ENCODE assay signal across 8 mouse cellular contexts in the genomic region with DNA sequence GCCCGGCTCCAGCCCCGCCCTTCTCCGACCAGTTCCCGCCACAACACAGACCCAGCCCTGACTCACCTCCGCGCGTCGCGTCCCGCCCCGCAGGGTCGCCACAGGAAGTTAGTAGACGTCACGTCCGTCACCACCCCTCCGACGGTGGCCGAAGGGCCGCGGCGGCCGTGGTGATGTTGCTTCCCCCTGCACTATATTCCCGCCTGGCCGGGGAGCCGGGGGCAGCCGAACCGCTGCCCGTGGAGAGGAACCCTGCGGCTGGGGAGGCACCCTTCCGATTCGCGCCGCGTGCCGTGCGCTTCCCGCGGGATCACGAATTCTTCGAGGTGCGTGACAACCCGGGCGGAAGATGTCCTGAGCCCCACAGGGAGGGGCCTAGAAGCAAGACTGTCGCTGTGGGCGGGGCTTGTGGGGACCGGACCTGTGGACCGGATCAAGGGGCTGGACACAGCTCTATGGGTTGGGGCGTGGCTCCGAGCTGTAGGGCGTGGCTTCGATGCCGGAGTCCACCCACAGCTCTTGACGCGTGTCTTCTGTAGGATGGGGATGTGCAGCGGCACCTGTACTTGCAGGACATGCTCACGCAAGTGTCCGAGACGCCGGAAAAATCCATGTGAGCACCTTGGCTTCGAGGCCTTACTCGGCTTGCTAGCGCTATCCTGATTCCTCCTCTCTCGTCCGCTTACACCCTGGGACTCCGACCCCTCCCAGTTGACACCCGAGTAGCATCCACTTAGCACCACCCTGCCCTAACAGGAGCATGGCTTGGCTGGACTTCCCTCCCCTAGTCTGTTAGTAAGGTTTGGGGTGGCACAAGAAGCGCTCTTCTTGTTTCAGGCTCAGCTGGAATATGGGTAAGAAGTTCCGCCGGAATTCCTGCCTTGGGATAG. TPM values are rescaled to one million over a fixed set of nuclear protein-coding genes. Genes with fewer than 3 reads are reported as not detected.
DNase-seq lines count a peak whose midpoint lies in the region; ATAC-seq and TF ChIP-seq lines count a peak whose summit lies in the region.

A gene (plus strand): TSS at position 111 of the 890 bp plus-strand sequence.
A gene (minus strand): TSS at position 389 of the 890 bp plus-strand sequence.

- peak; percentile 59; the same call in 1 of the 2 replicates for TF ChIP-seq POLR2A in bone marrow, adult 2 months (IDR thresholded peaks at IDR 0.05; ENCODE audit: borderline replicate concordance, control insufficient read depth, low read depth, low read length)
- peak; percentile 53; the same call in 1 of the 2 replicates for TF ChIP-seq POLR2A in limb, embryonic 14.5 days (IDR thresholded peaks at IDR 0.05; ENCODE audit: borderline replicate concordance, extremely low read depth, insufficient read depth, insufficient read length)

- peak; percentile 96 for ATAC-seq in embryonic facial prominence, embryonic 15.5 days (ENCODE audit: insufficient number of reproducible peaks, low FRiP score, low TSS enrichment, low read depth)
- peak; percentile 98 for ATAC-seq in limb, embryonic 14.5 days (ENCODE audit: low FRiP score, low read depth)
- peak; percentile 95 for ATAC-seq in midbrain, postnatal 0 days (ENCODE audit: low FRiP score)

- H3K27ac ChIP-seq in bone marrow, adult 2 months (ENCODE audit: control insufficient read depth, insufficient read depth, low read depth, low read length, poor library complexity): peak within 1 kb of the TSS; percentile 81
- peak within 1 kb of the TSS; percentile 94 for H3K27ac ChIP-seq in embryonic facial prominence, embryonic 15.5 days (replicated peaks)
- peak within 1 kb of the TSS; percentile 83 for H3K27ac ChIP-seq in limb, embryonic 14.5 days (replicated peaks; ENCODE audit: low read depth, low read length)
- peak within 1 kb of the TSS; percentile 85 for H3K27ac ChIP-seq in midbrain, postnatal 0 days (ENCODE audit: low read depth, low read length)

- peak within 1 kb of the TSS; percentile 80 for H3K4me3 ChIP-seq in bone marrow, adult 2 months (replicated peaks; ENCODE audit: control insufficient read depth, low read depth, low read length)
- H3K4me3 ChIP-seq in embryonic facial prominence, embryonic 15.5 days (replicated peaks): peak within 1 kb of the TSS; percentile 73
- H3K4me3 ChIP-seq in limb, embryonic 14.5 days (replicated peaks; ENCODE audit: low read length): peak within 1 kb of the TSS; percentile 84
- peak within 1 kb of the TSS; percentile 86 for H3K4me3 ChIP-seq in midbrain, postnatal 0 days (ENCODE audit: low read depth, low read length)

- peaks cover 42% of the 10 kb centered on the region for H3K36me3 ChIP-seq in embryonic facial prominence, embryonic 15.5 days
- peaks cover 35% of the 10 kb centered on the region for H3K36me3 ChIP-seq in limb, embryonic 14.5 days (ENCODE audit: control insufficient read depth, insufficient read depth, low read length)
- peaks cover 26% of the 10 kb centered on the region for H3K36me3 ChIP-seq in midbrain, postnatal 0 days (ENCODE audit: insufficient read depth, low read length)

- no peaks in the 10 kb centered on the region for H3K9me3 ChIP-seq in embryonic facial prominence, embryonic 15.5 days (replicated peaks)
- no peaks in the 10 kb centered on the region for H3K9me3 ChIP-seq in limb, embryonic 14.5 days (ENCODE audit: control insufficient read depth, low read length)
- H3K9me3 ChIP-seq in midbrain, postnatal 0 days (ENCODE audit: low read length): no peaks in the 10 kb centered on the region

- peak within 1 kb of the TSS; percentile 89 for H3K9ac ChIP-seq in embryonic facial prominence, embryonic 15.5 days
- H3K9ac ChIP-seq in limb, embryonic 14.5 days (ENCODE audit: low read depth, low read length, severe bottlenecking): peak within 1 kb of the TSS; percentile 89
- H3K9ac ChIP-seq in midbrain, postnatal 0 days (replicated peaks; ENCODE audit: low read length, poor library complexity, severe bottlenecking): peak within 1 kb of the TSS; percentile 87

- peak within 1 kb of the TSS; percentile 88 for H3K4me2 ChIP-seq in embryonic facial prominence, embryonic 15.5 days (replicated peaks)
- H3K4me2 ChIP-seq in limb, embryonic 14.5 days (replicated peaks; ENCODE audit: low read depth, low read length, severe bottlenecking): peak within 1 kb of the TSS; percentile 62
- H3K4me2 ChIP-seq in midbrain, postnatal 0 days (ENCODE audit: low read depth, low read length, poor library complexity, severe bottlenecking): peak within 1 kb of the TSS; percentile 73

- TF ChIP-seq CTCF in bone marrow, adult 2 months (IDR thresholded peaks at IDR 0.05; ENCODE audit: control insufficient read depth, insufficient read depth, low read length): no peak
- TF ChIP-seq CTCF in midbrain, postnatal 0 days (IDR thresholded peaks at IDR 0.05): no peak

- H3K27me3 ChIP-seq in embryonic facial prominence, embryonic 15.5 days: no peaks in the 10 kb centered on the region
- H3K27me3 ChIP-seq in limb, embryonic 14.5 days (ENCODE audit: control insufficient read depth, insufficient read depth, low read length): no peaks in the 10 kb centered on the region
- no peaks in the 10 kb centered on the region for H3K27me3 ChIP-seq in midbrain, postnatal 0 days (ENCODE audit: insufficient read depth, low read length)

- no peaks in the 10 kb centered on the region for H3K4me1 ChIP-seq in bone marrow, adult 2 months (ENCODE audit: control insufficient read depth, insufficient read depth, low read length)
- H3K4me1 ChIP-seq in embryonic facial prominence, embryonic 15.5 days: peaks cover 18% of the 10 kb centered on the region
- peaks cover 14% of the 10 kb centered on the region; the same call in 1 of the 2 replicates for H3K4me1 ChIP-seq in limb, embryonic 14.5 days (ENCODE audit: control insufficient read depth, insufficient read depth, low read length)
- H3K4me1 ChIP-seq in midbrain, postnatal 0 days (ENCODE audit: insufficient read depth, low read length): peaks cover 3% of the 10 kb centered on the region; the same call in 1 of the 2 replicates

- peak; percentile 99 for DNase-seq in 416B (ENCODE audit: low read depth)
- peak; percentile 93 for DNase-seq in heart, adult 8-10 months (ENCODE audit: low spot score)
- DNase-seq in kidney, adult 9 months: peak; percentile 98
- peak; percentile 95 for DNase-seq in limb, embryonic 14.5 days (ENCODE audit: low spot score)
- peak; percentile 95 for DNase-seq in midbrain, postnatal 0 days (ENCODE audit: low spot score)
- peak; percentile 86 to 89 for DNase-seq in spleen, postnatal 14 days (ENCODE audit: low spot score in 2 of 2)

- WGBS in bone marrow, adult 2 months: 2% methylated on average over 69 of the region's 69 CpGs
- 2% methylated on average over 68 of the region's 69 CpGs for WGBS in embryonic facial prominence, embryonic 15.5 days
- 2% methylated on average over 69 of the region's 69 CpGs for WGBS in limb, embryonic 14.5 days
- under 1% methylated on average over 69 of the region's 69 CpGs for WGBS in midbrain, postnatal 0 days

RNA-seq across cellular contexts. Expression of the first gene that starts in this region (rescaled TPM):
- 10.4 and 27.2 TPM in 2 replicates for polyA plus RNA-seq in bone marrow, adult 2 months (2011; ENCODE audit: insufficient read depth, insufficient read length, low replicate concordance, missing spikeins)
- 38.5 and 39.0 TPM in 2 replicates for polyA plus RNA-seq in embryonic facial prominence, embryonic 15.5 days (2015; fragmentation: Nextera tagmentation; extraction: Ambion mirVana)
- 10 to 100 TPM in 2 of 4 experiments, 1 to 10 TPM in 2; 7.7 to 11.8 (median 10.7) TPM for total RNA-seq in heart, adult 8-10 months (2022)
- polyA plus RNA-seq in limb, embryonic 14.5 days (2012; rRNA removed): 58.3 and 75.1 TPM in 2 replicates
- polyA plus RNA-seq in limb, embryonic 14.5 days (2014; fragmentation: Nextera tagmentation; extraction: Ambion mirVana): 37.2 and 41.1 TPM in 2 replicates
- 33.6 and 42.5 TPM in 2 replicates for total RNA-seq in midbrain, postnatal 0 days (2014; rRNA removed)
- polyA plus RNA-seq in midbrain, postnatal 0 days (2015; fragmentation: Nextera tagmentation; extraction: Ambion mirVana): 63.5 and 68.5 TPM in 2 replicates

RNA-seq across cellular contexts. Expression of the second gene that starts in this region (rescaled TPM):
- 16.7 and 17.5 TPM in 2 replicates for polyA plus RNA-seq in bone marrow, adult 2 months (2011; ENCODE audit: insufficient read depth, insufficient read length, low replicate concordance, missing spikeins)
- polyA plus RNA-seq in embryonic facial prominence, embryonic 15.5 days (2015; fragmentation: Nextera tagmentation; extraction: Ambion mirVana): 49.7 and 55.3 TPM in 2 replicates
- 10 to 100 TPM; 32.6 to 37.0 (median 34.9) TPM for total RNA-seq in heart, adult 8-10 months (2022)
- 69.1 and 76.7 TPM in 2 replicates for polyA plus RNA-seq in limb, embryonic 14.5 days (2012; rRNA removed)
- 58.8 and 66.2 TPM in 2 replicates for polyA plus RNA-seq in limb, embryonic 14.5 days (2014; fragmentation: Nextera tagmentation; extraction: Ambion mirVana)
- total RNA-seq in midbrain, postnatal 0 days (2014; rRNA removed): 66.9 and 70.1 TPM in 2 replicates
- 61.6 and 65.2 TPM in 2 replicates for polyA plus RNA-seq in midbrain, postnatal 0 days (2015; fragmentation: Nextera tagmentation; extraction: Ambion mirVana)

Comparison
In these comparisons a context has a peak if more than half of its experiments do, and no peak if none do; other contexts are left out.
1. Peak in every context shown above with its lines: DNase-seq, ATAC-seq, H3K4me3 ChIP-seq and H3K27ac ChIP-seq.